Mouse (Mus musculus): ENCODE measurements around the gene Cops9. TPM values are rescaled to one million over a fixed set of nuclear protein-coding genes. Genes with fewer than 3 reads are reported as not detected.

Cops9 gene
- polyA plus RNA-seq, 1 experiment from 2014 or later: 467 TPM

DNA sequence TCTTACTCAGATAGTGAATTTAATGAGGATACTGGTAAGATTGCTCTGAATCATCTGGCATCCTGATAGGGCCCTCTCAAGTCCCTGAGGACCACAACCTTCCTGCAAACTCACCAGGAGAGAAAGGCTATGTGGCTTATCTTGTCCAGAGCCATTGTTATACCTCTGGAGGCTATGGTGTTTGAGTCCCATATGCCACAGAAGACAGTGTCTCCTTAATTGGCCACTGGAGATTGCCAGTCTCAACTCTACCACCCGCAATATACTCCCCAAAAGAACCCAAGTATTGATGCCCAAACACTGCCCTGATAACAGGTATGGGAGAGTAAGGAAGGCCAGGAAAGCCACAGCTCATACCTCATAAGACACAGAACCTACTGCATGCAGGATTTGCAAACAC, 36.3 kb downstream of the Cops9 start, which contains the start of gene Olfr1410:
Olfr1410 (plus strand) TSS at position 301 of the 400 bp plus-strand sequence.
- Histone ChIP-seq H3K36me3 (ENCODE audit: control insufficient read depth, insufficient read depth, low read length) (no peaks in the 10 kb centered on the region), H3K27ac (ENCODE audit: low read depth) (no peak within 1 kb of the TSS), H3K4me2 (ENCODE audit: low read length) (no peak within 1 kb of the TSS), H3K4me3 (ENCODE audit: low read depth, low read length) (no peak within 1 kb of the TSS), H3K9me3 (ENCODE audit: control insufficient read depth, low read length) (no peaks in the 10 kb centered on the region), H3K4me1 (replicated peaks; ENCODE audit: control insufficient read depth, insufficient read depth, low read length) (no peaks in the 10 kb centered on the region), H3K27me3 (replicated peaks; ENCODE audit: control insufficient read depth, insufficient read depth, low read length) (no peaks in the 10 kb centered on the region), H3K9ac (ENCODE audit: low read length) (no peak within 1 kb of the TSS)
- no peak for ATAC-seq (replicated peaks; ENCODE audit: low FRiP score, low TSS enrichment, low read depth)
- no peak for DNase-seq (ENCODE audit: low spot score)
- 93% methylated on average over 1 of the region's 1 CpGs for WGBS

DNA sequence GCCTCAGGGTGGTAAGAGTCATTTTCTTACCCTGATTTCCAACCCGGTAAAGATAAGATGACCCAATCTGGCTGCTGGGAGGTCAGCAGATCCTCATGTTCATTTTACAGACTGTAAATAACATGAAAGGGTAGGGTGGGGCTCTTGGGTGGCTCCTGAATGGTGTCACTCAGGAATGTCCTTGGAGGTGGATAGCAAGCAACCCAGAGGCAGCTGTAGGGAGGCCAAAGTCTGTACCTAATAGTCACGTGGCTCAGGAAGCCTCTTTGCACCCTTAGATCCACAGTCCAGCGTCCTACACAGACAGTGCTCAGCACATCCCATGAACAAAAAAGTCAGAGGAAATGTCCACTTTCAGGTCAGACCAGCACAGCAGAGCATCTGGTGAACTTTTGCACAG, 45.8 kb downstream of the Cops9 start:
- H3K4me3 ChIP-seq (ENCODE audit: low read depth, low read length): no peak overlapping the region
- H3K4me2 ChIP-seq (ENCODE audit: low read length): no peak overlapping the region
- ATAC-seq (replicated peaks; ENCODE audit: low FRiP score, low TSS enrichment, low read depth): no peak
- no peaks in the 10 kb centered on the region for H3K36me3 ChIP-seq (ENCODE audit: control insufficient read depth, insufficient read depth, low read length)
- H3K4me1 ChIP-seq (replicated peaks; ENCODE audit: control insufficient read depth, insufficient read depth, low read length): no peaks in the 10 kb centered on the region
- H3K27me3 ChIP-seq (replicated peaks; ENCODE audit: control insufficient read depth, insufficient read depth, low read length): no peaks in the 10 kb centered on the region
- H3K27ac ChIP-seq (ENCODE audit: low read depth): no peak overlapping the region
- H3K9ac ChIP-seq (ENCODE audit: low read length): no peak overlapping the region
- DNase-seq (ENCODE audit: low spot score): peak; percentile 46
- WGBS: 85% methylated on average over 3 of the region's 3 CpGs
- no peaks in the 10 kb centered on the region for H3K9me3 ChIP-seq (ENCODE audit: control insufficient read depth, low read length)

DNA sequence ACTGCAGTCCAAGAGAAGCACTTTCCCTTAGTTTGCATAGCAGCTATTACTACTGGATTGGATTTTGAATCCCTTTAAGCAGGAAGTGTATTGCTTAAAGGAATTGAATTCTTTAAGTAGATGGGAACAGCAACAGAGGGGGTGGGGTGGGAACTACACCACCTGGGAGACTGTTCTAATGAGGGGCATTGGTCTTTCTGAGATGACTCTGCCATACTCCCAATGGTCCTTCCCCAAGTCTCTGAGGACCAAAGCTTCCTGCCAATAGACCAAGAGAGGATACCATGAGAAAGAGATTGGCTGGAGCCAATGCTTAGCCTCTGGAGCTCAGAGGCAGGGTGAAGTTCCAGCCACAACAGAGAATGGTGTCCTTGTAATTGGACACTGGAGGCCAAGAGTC, 47.7 kb downstream of the Cops9 start, which contains the start of gene Olfr1411:
Olfr1411 (plus strand) TSS at position 301 of the 400 bp plus-strand sequence.
- H3K9me3 ChIP-seq (ENCODE audit: control insufficient read depth, low read length): no peaks in the 10 kb centered on the region
- no peak within 1 kb of the TSS for H3K27ac ChIP-seq (ENCODE audit: low read depth)
- no peak within 1 kb of the TSS for H3K9ac ChIP-seq (ENCODE audit: low read length)
- no peak within 1 kb of the TSS for H3K4me2 ChIP-seq (ENCODE audit: low read length)
- ATAC-seq (replicated peaks; ENCODE audit: low FRiP score, low TSS enrichment, low read depth) (no peak), DNase-seq (ENCODE audit: low spot score) (peak; percentile 31)
- no peaks in the 10 kb centered on the region for H3K36me3 ChIP-seq (ENCODE audit: control insufficient read depth, insufficient read depth, low read length)
- no peak within 1 kb of the TSS for H3K4me3 ChIP-seq (ENCODE audit: low read depth, low read length)
- no peaks in the 10 kb centered on the region for H3K27me3 ChIP-seq (replicated peaks; ENCODE audit: control insufficient read depth, insufficient read depth, low read length)
- H3K4me1 ChIP-seq (replicated peaks; ENCODE audit: control insufficient read depth, insufficient read depth, low read length): no peaks in the 10 kb centered on the region

Other genes starting within 250 kb of the Cops9 start
- gene Ndufa10, start 168.1 kb downstream of the Cops9 start, polyA plus RNA-seq (2014; fragmentation: Nextera tagmentation; extraction: Ambion mirVana): 312 and 331 TPM in 2 replicates
- not detected in 2 replicates for gene Olfr1416, start 156.9 kb downstream of the Cops9 start, polyA plus RNA-seq (2014; fragmentation: Nextera tagmentation; extraction: Ambion mirVana)
- gene Olfr1415, start 145.9 kb downstream of the Cops9 start, polyA plus RNA-seq (2014; fragmentation: Nextera tagmentation; extraction: Ambion mirVana): not detected in 2 replicates
- gene Olfr1414, start 123.3 kb downstream of the Cops9 start, polyA plus RNA-seq (2014; fragmentation: Nextera tagmentation; extraction: Ambion mirVana): not detected in 2 replicates
- not detected in 2 replicates for gene Olfr1413, start 70.7 kb downstream of the Cops9 start, polyA plus RNA-seq (2014; fragmentation: Nextera tagmentation; extraction: Ambion mirVana)
- gene Olfr1412, start 56.2 kb downstream of the Cops9 start, polyA plus RNA-seq (2014; fragmentation: Nextera tagmentation; extraction: Ambion mirVana): not detected in 2 replicates
- gene Olfr1411, start 47.6 kb downstream of the Cops9 start, polyA plus RNA-seq (2014; fragmentation: Nextera tagmentation; extraction: Ambion mirVana): not detected in 2 replicates
- not detected in 2 replicates for gene Olfr1410, start 36.2 kb downstream of the Cops9 start, polyA plus RNA-seq (2014; fragmentation: Nextera tagmentation; extraction: Ambion mirVana)
- not detected in 2 replicates for gene Olfr12, start 24.2 kb downstream of the Cops9 start, polyA plus RNA-seq (2014; fragmentation: Nextera tagmentation; extraction: Ambion mirVana)
- 0.09 TPM in 1 of 2 replicates, not detected in the other for gene Otos, start 6.9 kb upstream of the Cops9 start, polyA plus RNA-seq (2014; fragmentation: Nextera tagmentation; extraction: Ambion mirVana)
- 46.3 and 47.9 TPM in 2 replicates for gene Gpc1, start 189.7 kb upstream of the Cops9 start, polyA plus RNA-seq (2014; fragmentation: Nextera tagmentation; extraction: Ambion mirVana)